Mouse (Mus musculus) liver, embryonic 11.5 days (tissue): ENCODE data around the gene Epm2aip1. TPM values are rescaled to one million over a fixed set of nuclear protein-coding genes. Genes with fewer than 3 reads are reported as not detected.

Experiments
- ATAC-seq: fragments of 200-750 bp; cut with Nextera tagmentation; replicated peaks from 2 replicates; pipeline ENCODE4 v1.8.0; 2017; ENCODE audit warnings: moderate number of reproducible peaks, mild to moderate bottlenecking, moderate TSS enrichment, moderate library complexity; ENCODE audit not compliant: low FRiP score
- DNase-seq: peaks from one replicate; pipeline ENCODE4 v3.0.0-alpha.2; 2017; ENCODE audit warnings: low spot score
- H3K27ac ChIP-seq: fragments of 300-500 bp; sonication (generic); 2 replicates; pipeline ENCODE4 v1.5.1; 2014; ENCODE audit warnings: mild to moderate bottlenecking, low read depth, low read length, control low read depth
- H3K27me3 ChIP-seq: fragments of 300-500 bp; sonication (generic); replicated peaks from 2 replicates; pipeline ENCODE4 v1.6.1; 2014; ENCODE audit warnings: low read length, mixed read lengths; ENCODE audit not compliant: control insufficient read depth, insufficient read depth
- H3K36me3 ChIP-seq: fragments of 300-500 bp; sonication (generic); 2 replicates; pipeline ENCODE4 v1.6.1; 2014; ENCODE audit warnings: mild to moderate bottlenecking, low read length, moderate library complexity, mixed read lengths; ENCODE audit not compliant: control insufficient read depth, insufficient read depth
- H3K4me1 ChIP-seq: fragments of 300-500 bp; sonication (generic); replicated peaks from 2 replicates; pipeline ENCODE4 v1.6.1; 2014; ENCODE audit warnings: low read length, mixed read lengths; ENCODE audit not compliant: control insufficient read depth, insufficient read depth
- H3K4me2 ChIP-seq: fragments of 300-500 bp; sonication (generic); 2 replicates; pipeline ENCODE4 v1.6.1; 2014; ENCODE audit warnings: mild to moderate bottlenecking, control low read depth, moderate library complexity
- H3K4me3 ChIP-seq: fragments of 300-500 bp; sonication (generic); 2 replicates; pipeline ENCODE4 v1.5.1; 2014; ENCODE audit warnings: low read depth, low read length, control low read depth
- H3K9ac ChIP-seq: fragments of 300-500 bp; sonication (generic); 2 replicates; pipeline ENCODE4 v1.6.1; 2014; ENCODE audit warnings: low read depth, low read length, control low read depth
- H3K9me3 ChIP-seq: fragments of 300-500 bp; sonication (generic); 2 replicates; pipeline ENCODE4 v1.6.1; 2016; ENCODE audit warnings: low read length, inconsistent platforms, mixed read lengths; ENCODE audit not compliant: control insufficient read depth
- WGBS: fragments of 180-500 bp; shearing (Covaris S2); extraction: QIAGEN DNeasy Blood & Tissue Kit; methylation state at CpG from one replicate; pipeline ENCODE4 v1.1.7; 2014; 5-methylcytosine and 5-hydroxymethylcytosine counted together
- polyA plus RNA-seq: library from polyadenylated mRNA; unstranded; fragments of >200 nt; fragmentation: Nextera tagmentation; extraction: Ambion mirVana; gene quantifications from 2 replicates; pipeline ENCODE4 v1.2.1, GENCODE M21; 2014

Gene Epm2aip1
- 21.7 and 24.5 TPM in 2 replicates for polyA plus RNA-seq

GRCm38 (mm10) chr9:111271434-111272160 is at the start of gene Epm2aip1, which contains the start of gene Mlh1:
Gene Epm2aip1 (plus strand): TSS chr9:111271929.
Gene Mlh1 (minus strand): TSS chr9:111271791.
- no peaks in the 10 kb centered on the region for H3K9me3 ChIP-seq
- peak; percentile 95 for DNase-seq
- ATAC-seq, result peak; percentile 99
- H3K27ac ChIP-seq, result peak within 1 kb of the TSS; percentile 95
- H3K4me2 ChIP-seq, result peak within 1 kb of the TSS; percentile 92
- peaks cover 9% of the 10 kb centered on the region; the same call in 1 of the 2 replicates for H3K36me3 ChIP-seq
- H3K4me1 ChIP-seq, result peaks cover 26% of the 10 kb centered on the region
- H3K9ac ChIP-seq, result peak within 1 kb of the TSS; percentile 88
- no peaks in the 10 kb centered on the region for H3K27me3 ChIP-seq
- under 1% methylated on average over 64 of the region's 64 CpGs for WGBS
- peak within 1 kb of the TSS; percentile 76 for H3K4me3 ChIP-seq

GRCm38 (mm10) chr9:111223406-111223805 is 48.3 kb upstream of the Epm2aip1 start:
- DNase-seq (no peak), ATAC-seq (no peak)
- H3K4me3 ChIP-seq, result no peak overlapping the region
- H3K27me3 ChIP-seq, result no peaks in the 10 kb centered on the region
- 98% methylated on average over 5 of the region's 5 CpGs for WGBS
- no peak overlapping the region for H3K4me2 ChIP-seq
- H3K27ac ChIP-seq, result no peak overlapping the region
- H3K9ac ChIP-seq, result no peak overlapping the region
- H3K36me3 ChIP-seq, result peaks cover 6% of the 10 kb centered on the region
- H3K9me3 ChIP-seq, result no peaks in the 10 kb centered on the region
- H3K4me1 ChIP-seq, result no peaks in the 10 kb centered on the region

- peaks cover 31% of the 10 kb centered on the region for H3K36me3 ChIP-seq
- H3K27me3 ChIP-seq, result no peaks in the 10 kb centered on the region
- H3K4me1 ChIP-seq, result no peaks in the 10 kb centered on the region
- no peak overlapping the region for H3K4me3 ChIP-seq
- DNase-seq, result no peak
- ATAC-seq, result no peak; the same call in 1 of the 2 replicates
- H3K9me3 ChIP-seq, result no peaks in the 10 kb centered on the region
- no peak overlapping the region for H3K27ac ChIP-seq
- H3K9ac ChIP-seq, result no peak overlapping the region
- no peak overlapping the region for H3K4me2 ChIP-seq
- 78% methylated on average over 5 of the region's 5 CpGs for WGBS
Observed at GRCm38 (mm10) chr9:111228446-111228845, 43.3 kb upstream of the Epm2aip1 start.

GRCm38 (mm10) chr9:111234701-111235100 is 37.0 kb upstream of the Epm2aip1 start:
- DNase-seq (no peak), ATAC-seq (no peak)
- Histone ChIP-seq H3K36me3 (peaks cover 54% of the 10 kb centered on the region), H3K9me3 (no peaks in the 10 kb centered on the region), H3K4me1 (no peaks in the 10 kb centered on the region), H3K9ac (no peak overlapping the region), H3K27me3 (no peaks in the 10 kb centered on the region), H3K4me3 (no peak overlapping the region), H3K4me2 (no peak overlapping the region), H3K27ac (no peak overlapping the region)
- WGBS, result 89% methylated on average over 9 of the region's 9 CpGs

- no peak overlapping the region for H3K4me2 ChIP-seq
- DNase-seq (no peak), ATAC-seq (no peak)
- no peak overlapping the region for H3K27ac ChIP-seq
- no peaks in the 10 kb centered on the region for H3K4me1 ChIP-seq
- no peak overlapping the region for H3K9ac ChIP-seq
- H3K27me3 ChIP-seq, result no peaks in the 10 kb centered on the region
- H3K9me3 ChIP-seq, result no peaks in the 10 kb centered on the region
- peaks cover 57% of the 10 kb centered on the region for H3K36me3 ChIP-seq
- H3K4me3 ChIP-seq, result no peak overlapping the region
Observed at GRCm38 (mm10) chr9:111237726-111238125, 34.0 kb upstream of the Epm2aip1 start.

GRCm38 (mm10) chr9:111239821-111240220 is 31.9 kb upstream of the Epm2aip1 start:
- no peak for ATAC-seq
- Histone ChIP-seq H3K36me3 (peaks cover 48% of the 10 kb centered on the region), H3K9ac (no peak overlapping the region), H3K27ac (no peak overlapping the region), H3K9me3 (no peaks in the 10 kb centered on the region), H3K4me3 (no peak overlapping the region), H3K4me1 (no peaks in the 10 kb centered on the region), H3K27me3 (no peaks in the 10 kb centered on the region), H3K4me2 (no peak overlapping the region)
- DNase-seq, result no peak
- WGBS, result 82% methylated on average over 4 of the region's 4 CpGs

GRCm38 (mm10) chr9:111243384-111243783 is 28.3 kb upstream of the Epm2aip1 start:
- H3K4me2 ChIP-seq, result no peak overlapping the region
- peaks cover 40% of the 10 kb centered on the region for H3K36me3 ChIP-seq
- no peaks in the 10 kb centered on the region for H3K27me3 ChIP-seq
- no peak overlapping the region for H3K4me3 ChIP-seq
- ATAC-seq, result no peak
- no peak overlapping the region for H3K27ac ChIP-seq
- no peaks in the 10 kb centered on the region for H3K9me3 ChIP-seq
- H3K4me1 ChIP-seq, result no peaks in the 10 kb centered on the region
- 84% methylated on average over 6 of the region's 6 CpGs for WGBS
- no peak for DNase-seq
- no peak overlapping the region for H3K9ac ChIP-seq

GRCm38 (mm10) chr9:111245546-111245945 is 26.2 kb upstream of the Epm2aip1 start:
- WGBS, result 81% methylated on average over 6 of the region's 6 CpGs
- no peak for DNase-seq

GRCm38 (mm10) chr9:111247682-111248246 is 24.0 kb upstream of the Epm2aip1 start:
- ATAC-seq (peak; percentile 66), DNase-seq (no peak)
- H3K27ac ChIP-seq, result no peak overlapping the region
- H3K9me3 ChIP-seq, result no peaks in the 10 kb centered on the region
- H3K27me3 ChIP-seq, result no peaks in the 10 kb centered on the region
- H3K4me3 ChIP-seq, result no peak overlapping the region
- no peaks in the 10 kb centered on the region for H3K4me1 ChIP-seq
- H3K4me2 ChIP-seq, result no peak overlapping the region
- H3K36me3 ChIP-seq, result peaks cover 43% of the 10 kb centered on the region
- WGBS, result 85% methylated on average over 3 of the region's 3 CpGs
- H3K9ac ChIP-seq, result no peak overlapping the region

More at GRCm38 (mm10) chr9:111245546-111245945, 26.2 kb upstream of the Epm2aip1 start:
- no peaks in the 10 kb centered on the region for H3K27me3 ChIP-seq
- ATAC-seq, result no peak
- H3K9ac ChIP-seq, result no peak overlapping the region
- no peaks in the 10 kb centered on the region for H3K9me3 ChIP-seq
- no peak overlapping the region for H3K27ac ChIP-seq
- H3K4me3 ChIP-seq, result no peak overlapping the region
- peaks cover 42% of the 10 kb centered on the region for H3K36me3 ChIP-seq
- H3K4me1 ChIP-seq, result no peaks in the 10 kb centered on the region
- no peak overlapping the region for H3K4me2 ChIP-seq
